Mouse (Mus musculus): ENCODE results near the gene Cstf2.

DNA sequence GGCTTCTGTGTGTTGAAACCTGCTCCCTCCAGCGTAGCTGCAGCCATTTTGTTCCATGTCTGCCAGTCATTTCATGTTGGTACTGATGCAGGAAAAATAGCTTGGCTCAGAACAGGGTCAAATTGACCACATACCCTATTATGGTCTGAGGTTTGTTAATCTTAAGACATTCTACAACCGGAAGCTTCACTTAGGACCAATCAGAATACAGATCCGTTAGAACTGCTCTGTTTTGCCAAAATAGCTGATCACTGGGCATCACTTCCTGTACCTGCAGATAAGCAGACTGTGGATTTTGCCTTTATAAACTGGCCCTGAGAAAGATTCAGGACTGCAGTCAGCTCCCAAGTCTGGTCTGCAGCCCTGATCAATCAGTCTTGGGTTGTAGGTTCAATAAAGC, 69.6 kb downstream of the Cstf2 start:
- TF ChIP-seq CTCF (IDR thresholded peaks at IDR 0.05; ENCODE audit: insufficient read depth, low read length): no peak
- no peak for TF ChIP-seq POLR2A (IDR thresholded peaks at IDR 0.05; ENCODE audit: borderline replicate concordance, extremely low read depth, low read depth, low read length)

All from lung, adult 2 months (tissue).